Mouse (Mus musculus) hindbrain, embryonic 11.5 days (tissue): ENCODE results near the gene Olfr1423. TPM values are rescaled to one million over a fixed set of nuclear protein-coding genes. Genes with fewer than 3 reads are reported as not detected.

ENCODE experiments used
- ATAC-seq: fragments of 200-750 bp; cut with Nextera tagmentation; 2 replicates; pipeline ENCODE4 v1.8.0; 2017; ENCODE audit warnings: mild to moderate bottlenecking, moderate TSS enrichment, moderate library complexity; ENCODE audit not compliant: low FRiP score
- DNase-seq: peaks from one replicate; pipeline ENCODE4 v3.0.0-alpha.2; 2015; ENCODE audit warnings: low spot score
- H3K27ac ChIP-seq: fragments of 300-500 bp; sonication (generic); 2 replicates; pipeline ENCODE4 v1.5.1; 2014; ENCODE audit warnings: mild to moderate bottlenecking, low read depth, low read length
- H3K27me3 ChIP-seq: fragments of 300-500 bp; sonication (generic); 2 replicates; pipeline ENCODE4 v1.6.1; 2014; ENCODE audit warnings: mild to moderate bottlenecking, low read length, moderate library complexity, mixed read lengths; ENCODE audit not compliant: control insufficient read depth, insufficient read depth
- H3K36me3 ChIP-seq: fragments of 300-500 bp; sonication (generic); 2 replicates; pipeline ENCODE4 v1.6.1; 2014; ENCODE audit warnings: mild to moderate bottlenecking, low read length, moderate library complexity, mixed read lengths; ENCODE audit not compliant: control insufficient read depth, insufficient read depth
- H3K4me1 ChIP-seq: fragments of 300-500 bp; sonication (generic); replicated peaks from 2 replicates; pipeline ENCODE4 v1.6.1; 2014; ENCODE audit warnings: low read length, mixed read lengths; ENCODE audit not compliant: control insufficient read depth, insufficient read depth
- H3K4me2 ChIP-seq: fragments of 300-500 bp; sonication (generic); replicated peaks from 2 replicates; pipeline ENCODE4 v1.6.1; 2014; ENCODE audit warnings: mild to moderate bottlenecking, low read depth, low read length
- H3K4me3 ChIP-seq: fragments of 300-500 bp; sonication (generic); 2 replicates; pipeline ENCODE4 v1.5.1; 2014; ENCODE audit warnings: low read depth, low read length
- H3K9ac ChIP-seq: fragments of 300-500 bp; sonication (generic); 2 replicates; pipeline ENCODE4 v1.6.1; 2014; ENCODE audit warnings: low read depth, low read length
- H3K9me3 ChIP-seq: fragments of 300-500 bp; sonication (generic); 2 replicates; pipeline ENCODE4 v1.6.1; 2016; ENCODE audit warnings: low read length; ENCODE audit not compliant: control insufficient read depth
- WGBS: fragments of 180-500 bp; shearing (Covaris S2); extraction: QIAGEN DNeasy Blood & Tissue Kit; methylation state at CpG from one replicate; pipeline ENCODE4 v1.1.7; 2014; 5-methylcytosine and 5-hydroxymethylcytosine counted together
- polyA plus RNA-seq: library from polyadenylated mRNA; unstranded; fragments of >200 nt; fragmentation: Nextera tagmentation; extraction: Ambion mirVana; gene quantifications from 2 replicates; pipeline ENCODE4 v1.2.1, GENCODE M21; 2014

Olfr1423 gene
- polyA plus RNA-seq, 1 experiment from 2014 or later: not detected

GRCm38 (mm10) chr19:12002791-12003190 is 38.3 kb downstream of the Olfr1423 start:
- peak overlapping the region; percentile 17; the same call in 1 of the 2 replicates for H3K4me2 ChIP-seq
- H3K27ac ChIP-seq: no peak overlapping the region
- no peaks in the 10 kb centered on the region for H3K36me3 ChIP-seq
- 48% methylated on average over 14 of the region's 14 CpGs for WGBS
- H3K9me3 ChIP-seq: no peaks in the 10 kb centered on the region
- no peak for ATAC-seq
- peak; percentile 19 for DNase-seq
- H3K4me1 ChIP-seq: no peaks in the 10 kb centered on the region
- H3K9ac ChIP-seq: no peak overlapping the region
- H3K4me3 ChIP-seq: 0 out of 2 replicates have a peak overlapping the region, but pooled peaks have one; percentile 10
- no peaks in the 10 kb centered on the region for H3K27me3 ChIP-seq

- peak overlapping the region; percentile 17; the same call in 1 of the 2 replicates for H3K4me2 ChIP-seq
- no peak overlapping the region for H3K27ac ChIP-seq
- ATAC-seq (peak; percentile 10; the same call in 1 of the 2 replicates), DNase-seq (peak; percentile 77)
- no peaks in the 10 kb centered on the region for H3K4me1 ChIP-seq
- no peaks in the 10 kb centered on the region for H3K9me3 ChIP-seq
- 3% methylated on average over 11 of the region's 11 CpGs for WGBS
- H3K4me3 ChIP-seq: peak overlapping the region; percentile 12; the same call in 1 of the 2 replicates
- no peak overlapping the region for H3K9ac ChIP-seq
- H3K36me3 ChIP-seq: no peaks in the 10 kb centered on the region
- H3K27me3 ChIP-seq: no peaks in the 10 kb centered on the region
Observed at GRCm38 (mm10) chr19:12002125-12002524, 39.0 kb downstream of the Olfr1423 start.

GRCm38 (mm10) chr19:12001686-12002085 is 39.4 kb downstream of the Olfr1423 start:
- Histone ChIP-seq H3K36me3 (no peaks in the 10 kb centered on the region), H3K27me3 (no peaks in the 10 kb centered on the region), H3K4me3 (no peak overlapping the region), H3K4me1 (no peaks in the 10 kb centered on the region), H3K27ac (no peak overlapping the region), H3K4me2 (no peak overlapping the region), H3K9me3 (no peaks in the 10 kb centered on the region), H3K9ac (no peak overlapping the region)
- ATAC-seq (no peak), DNase-seq (no peak)
- 25% methylated on average over 3 of the region's 3 CpGs for WGBS

GRCm38 (mm10) chr19:11995722-11996448 is 45.2 kb downstream of the Olfr1423 start:
- no peak overlapping the region for H3K4me3 ChIP-seq
- H3K4me2 ChIP-seq: no peak overlapping the region
- H3K36me3 ChIP-seq: peaks cover 14% of the 10 kb centered on the region; the same call in 1 of the 2 replicates
- no peak for DNase-seq
- H3K9me3 ChIP-seq: no peaks in the 10 kb centered on the region
- WGBS: 74% methylated on average over 2 of the region's 2 CpGs
- ATAC-seq: no peak
- no peaks in the 10 kb centered on the region for H3K4me1 ChIP-seq
- no peaks in the 10 kb centered on the region for H3K27me3 ChIP-seq
- H3K27ac ChIP-seq: no peak overlapping the region
- H3K9ac ChIP-seq: no peak overlapping the region

- DNase-seq (no peak), ATAC-seq (no peak)
- H3K9me3 ChIP-seq: no peaks in the 10 kb centered on the region
- WGBS: 92% methylated on average over 6 of the region's 6 CpGs
- H3K36me3 ChIP-seq: peaks cover 14% of the 10 kb centered on the region; the same call in 1 of the 2 replicates
- H3K4me3 ChIP-seq: no peak overlapping the region
- H3K27me3 ChIP-seq: no peaks in the 10 kb centered on the region
- no peak overlapping the region for H3K4me2 ChIP-seq
- H3K27ac ChIP-seq: no peak overlapping the region
- no peaks in the 10 kb centered on the region for H3K4me1 ChIP-seq
- no peak overlapping the region for H3K9ac ChIP-seq
Observed at GRCm38 (mm10) chr19:11994703-11995431, 46.2 kb downstream of the Olfr1423 start.

- no peak overlapping the region for H3K9ac ChIP-seq
- no peaks in the 10 kb centered on the region for H3K4me1 ChIP-seq
- no peak for DNase-seq
- H3K4me3 ChIP-seq: no peak overlapping the region
- H3K36me3 ChIP-seq: peaks cover 15% of the 10 kb centered on the region; the same call in 1 of the 2 replicates
- H3K4me2 ChIP-seq: no peak overlapping the region
- H3K27me3 ChIP-seq: no peaks in the 10 kb centered on the region
- WGBS: 97% methylated on average over 10 of the region's 10 CpGs
- no peak for ATAC-seq
- no peaks in the 10 kb centered on the region for H3K9me3 ChIP-seq
- H3K27ac ChIP-seq: no peak overlapping the region
Observed at GRCm38 (mm10) chr19:11992441-11993029, 48.6 kb downstream of the Olfr1423 start.

GRCm38 (mm10) chr19:11992034-11992433 is 49.1 kb downstream of the Olfr1423 start:
- H3K9ac ChIP-seq: no peak overlapping the region
- DNase-seq: no peak
- H3K4me1 ChIP-seq: no peaks in the 10 kb centered on the region
- H3K27me3 ChIP-seq: no peaks in the 10 kb centered on the region
- no peak overlapping the region for H3K4me2 ChIP-seq
- ATAC-seq: no peak
- H3K36me3 ChIP-seq: peaks cover 16% of the 10 kb centered on the region; the same call in 1 of the 2 replicates
- no peak overlapping the region for H3K27ac ChIP-seq
- 94% methylated on average over 9 of the region's 9 CpGs for WGBS
- no peak overlapping the region for H3K4me3 ChIP-seq
- no peaks in the 10 kb centered on the region for H3K9me3 ChIP-seq

GRCm38 (mm10) chr19:11989334-11989733 is 51.8 kb downstream of the Olfr1423 start:
- Histone ChIP-seq H3K9me3 (no peaks in the 10 kb centered on the region), H3K9ac (no peak overlapping the region), H3K36me3 (peaks cover 14% of the 10 kb centered on the region; the same call in 1 of the 2 replicates), H3K27me3 (no peaks in the 10 kb centered on the region), H3K4me3 (no peak overlapping the region), H3K4me1 (no peaks in the 10 kb centered on the region), H3K27ac (no peak overlapping the region), H3K4me2 (no peak overlapping the region)
- WGBS: 96% methylated on average over 7 of the region's 7 CpGs
- ATAC-seq (no peak), DNase-seq (no peak)
